Mouse (Mus musculus) adrenal gland, postnatal 25 days (tissue): ENCODE results near the gene Plxna1. TPM values are rescaled to one million over a fixed set of nuclear protein-coding genes. Genes with fewer than 3 reads are reported as not detected.
A peak's percentile ranks its signal among the peaks of the same experiment; 100 is the strongest.

Source experiments
- DNase-seq: peaks from one replicate; pipeline ENCODE4 v3.0.0; 2021; ENCODE audit warnings: mixed read lengths
- long read RNA-seq: library from polyadenylated mRNA; stranded (forward); transcript quantifications from one replicate; pipeline ENCODE4 v2.0.0, GENCODE M21; 2021
- total RNA-seq: library from RNA; stranded (reverse); gene quantifications from 2 replicates; pipeline ENCODE4 v1.2.3, GENCODE M21; 2021

Plxna1 gene
- 137 and 164 TPM in 2 replicates for total RNA-seq
- long read RNA-seq, partial matches to known transcripts = 2 of 16 reads
- long read RNA-seq, other reads (novel, unspliced or antisense) = 14 of 16 reads

DNA sequence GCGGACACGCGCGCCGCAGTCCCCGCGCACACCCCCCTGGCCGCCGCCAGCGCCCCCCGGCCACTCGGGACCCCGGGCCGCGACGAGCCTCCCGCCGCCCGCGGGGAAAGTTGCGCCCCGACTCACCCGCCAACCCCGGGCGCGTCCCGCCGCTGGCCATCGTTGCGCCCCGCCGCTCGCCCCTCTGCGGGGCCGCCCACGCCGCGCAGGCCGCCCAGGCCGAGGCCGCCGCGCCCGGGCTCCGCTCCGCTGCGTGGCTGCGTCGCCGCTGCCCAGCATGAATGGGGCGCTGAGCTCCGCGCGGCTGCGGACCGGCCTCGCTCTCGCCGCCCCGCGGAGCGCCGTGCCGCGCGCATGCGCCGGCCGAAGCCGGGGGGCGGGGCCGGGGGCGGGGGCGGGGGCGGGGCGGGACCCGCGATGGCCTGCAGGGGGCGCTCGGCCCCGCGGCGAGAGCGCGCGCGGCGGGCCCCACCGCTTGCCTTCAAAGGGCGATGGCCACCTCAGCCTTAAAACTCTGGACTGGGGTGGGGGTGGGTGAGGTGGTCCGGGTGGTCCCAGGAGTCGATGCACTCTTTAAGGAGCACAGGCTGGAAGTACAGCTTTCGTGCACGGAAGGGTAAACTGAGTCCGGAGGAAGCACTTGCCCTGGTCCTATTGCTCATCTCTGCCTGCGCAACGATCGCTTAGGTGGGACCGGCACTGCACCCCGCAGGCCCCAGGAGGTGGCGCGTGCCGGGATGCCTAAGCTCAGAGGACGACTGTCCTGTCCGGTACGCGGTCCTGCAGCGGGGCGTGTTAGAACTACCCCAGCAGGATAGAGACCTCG lies at the start of gene Plxna1:
Plxna1 (minus strand) TSS at position 340 of the 826 bp plus-strand sequence.
- peak; percentile 72 for DNase-seq

DNA sequence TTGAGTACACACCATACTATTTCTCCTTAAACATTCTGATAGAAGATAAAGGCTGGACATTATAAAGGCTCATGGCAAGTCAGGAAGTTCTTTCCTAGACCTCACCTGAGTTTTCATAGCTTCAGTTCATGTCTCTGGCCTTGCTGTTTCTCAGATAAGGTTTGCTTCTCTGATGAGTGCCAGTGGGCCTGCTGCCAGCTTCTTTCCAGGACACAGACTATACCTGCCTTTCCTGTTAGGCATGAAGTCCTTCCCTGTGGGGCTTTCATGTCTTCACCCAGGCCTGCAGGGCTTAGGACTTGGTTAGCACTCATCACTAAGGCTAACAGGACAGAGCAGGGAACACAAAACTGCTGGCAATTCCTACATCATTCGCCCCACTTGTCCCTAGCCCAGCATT lies 46.6 kb upstream of the Plxna1 start:
- DNase-seq = peak; percentile 18

DNA sequence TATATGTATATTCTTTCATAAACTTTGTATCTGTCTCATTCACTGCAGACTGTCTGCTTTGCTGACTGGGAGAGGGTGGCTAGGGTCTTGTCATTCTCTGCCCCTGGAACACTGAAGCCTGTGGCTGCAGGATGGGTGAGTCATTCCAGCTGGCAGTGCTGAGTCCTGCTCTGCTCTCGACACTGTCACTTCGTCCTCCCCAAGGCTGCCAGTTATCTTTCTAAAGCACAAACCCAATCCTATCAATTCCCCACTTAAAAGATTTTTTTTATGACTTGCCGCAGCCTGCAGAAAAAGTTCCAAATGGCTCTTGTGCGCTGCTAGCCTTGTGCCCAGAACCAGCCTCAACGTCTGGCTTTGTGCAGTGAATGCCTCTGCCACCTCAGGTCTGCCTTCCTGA lies 45.8 kb upstream of the Plxna1 start:
- DNase-seq = peak; percentile 39

DNA sequence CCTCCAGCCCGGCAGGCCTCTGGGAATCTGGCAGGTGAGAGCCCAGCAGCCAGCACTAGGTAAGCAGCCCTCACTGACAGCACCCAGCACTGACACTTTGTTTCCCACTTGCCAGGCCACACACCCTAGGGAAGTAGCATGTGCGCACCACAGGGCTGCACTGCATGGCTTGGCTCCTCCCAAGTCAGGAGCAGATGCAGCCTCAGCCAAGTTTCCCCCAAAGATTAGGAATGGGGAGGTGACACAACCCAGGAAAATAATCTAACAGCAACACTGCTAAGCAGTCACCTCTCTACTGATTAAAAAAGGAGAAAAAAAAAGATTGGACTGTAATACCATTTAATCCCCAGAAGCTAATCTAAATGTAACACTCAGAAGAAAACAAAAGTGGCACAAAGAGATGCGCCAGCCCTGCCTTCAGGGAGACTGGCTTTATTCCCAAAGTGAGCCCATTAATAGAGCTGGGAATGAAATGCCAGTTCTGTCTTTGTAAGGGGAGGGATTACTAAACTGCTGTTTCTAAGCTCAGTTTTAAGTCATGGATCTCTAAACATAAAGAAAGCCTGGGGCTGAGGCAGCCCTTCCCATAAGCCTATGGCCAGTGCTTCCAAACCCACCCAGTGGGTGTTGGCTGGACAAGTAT lies 44.9 kb upstream of the Plxna1 start:
- no peak for DNase-seq

DNA sequence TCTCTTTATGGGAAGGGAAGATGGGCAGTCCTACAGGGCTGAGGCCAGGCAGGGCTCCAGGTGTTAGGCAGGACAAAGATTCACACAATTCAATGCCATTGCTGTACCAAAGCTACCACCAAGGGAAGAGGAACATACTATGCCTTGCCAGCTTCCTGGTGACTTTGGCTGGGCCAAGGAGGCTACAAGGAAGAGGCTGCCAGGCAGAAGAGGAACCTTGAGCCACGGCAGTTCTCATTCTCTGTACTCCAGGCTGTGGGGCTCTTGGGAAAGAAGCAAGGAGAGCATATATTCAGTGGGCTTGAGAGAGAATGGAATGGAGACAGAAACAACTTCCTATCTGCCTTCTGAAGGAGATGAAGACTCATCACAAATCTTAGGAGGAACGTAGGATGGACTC lies 42.5 kb upstream of the Plxna1 start:
- DNase-seq = no peak

DNA sequence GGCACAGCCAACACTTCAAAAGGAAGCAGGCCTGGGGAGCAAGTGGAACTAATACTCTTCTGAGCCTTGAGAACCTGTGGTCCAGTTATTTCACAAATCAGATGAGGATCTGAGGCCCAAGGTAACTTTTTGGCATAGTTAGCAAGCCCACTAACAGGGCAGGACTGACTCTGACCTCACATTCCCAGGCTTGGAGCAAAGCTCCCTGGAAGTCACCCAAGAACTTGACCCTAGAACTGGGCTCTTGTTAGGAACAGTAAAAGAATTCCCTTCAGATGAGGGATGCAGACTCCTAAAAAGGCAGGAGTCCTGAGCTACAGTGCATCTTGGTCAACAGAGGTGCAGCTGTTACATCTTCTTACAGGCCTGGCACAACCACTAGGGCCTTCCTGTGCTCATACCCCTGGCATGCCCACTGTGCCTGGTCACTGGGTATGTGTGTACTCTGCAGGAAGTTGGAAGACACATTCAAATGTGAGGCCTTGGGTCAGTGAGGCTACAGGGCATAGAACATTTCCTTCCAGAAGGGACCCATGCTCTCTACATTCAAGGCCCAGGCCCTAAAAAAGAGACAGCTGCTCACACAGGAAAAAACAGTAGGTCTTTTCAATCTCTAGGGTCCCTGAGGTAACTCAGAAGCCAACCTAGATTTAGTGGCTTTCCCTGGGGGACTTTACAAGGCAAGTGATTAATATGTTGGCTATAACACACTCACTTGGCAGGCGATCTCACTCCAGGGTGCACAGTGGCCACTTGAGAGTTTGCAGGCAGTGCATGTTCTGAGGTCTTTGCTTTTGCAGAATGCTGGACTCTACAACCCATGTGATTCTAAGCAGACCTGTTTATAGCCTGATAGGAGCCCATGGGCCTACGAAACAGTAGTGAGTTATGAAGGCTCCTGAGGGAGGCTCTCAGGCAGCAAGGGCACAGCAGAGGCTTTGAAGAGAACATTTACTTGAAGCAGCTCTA lies 41.1 kb upstream of the Plxna1 start:
- no peak for DNase-seq

DNA sequence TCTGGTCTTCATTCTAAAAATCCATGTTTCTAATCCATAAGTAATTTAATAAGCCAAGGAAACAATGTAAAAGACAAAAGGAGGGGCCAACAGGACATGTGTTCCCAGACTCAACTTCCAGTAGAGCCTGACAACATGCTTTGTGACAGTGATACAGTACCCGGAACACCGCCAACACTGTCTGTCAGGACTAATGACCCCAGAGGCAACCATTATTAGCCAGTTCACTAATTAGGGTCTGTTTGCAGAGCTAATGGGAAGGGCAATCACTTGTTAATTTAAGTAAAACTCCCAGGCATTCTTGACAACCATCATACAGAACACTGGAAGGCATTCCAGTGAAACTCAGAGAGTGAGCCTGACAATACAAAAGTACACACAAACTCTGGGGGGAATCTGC lies 40.0 kb upstream of the Plxna1 start:
- DNase-seq = no peak

DNA sequence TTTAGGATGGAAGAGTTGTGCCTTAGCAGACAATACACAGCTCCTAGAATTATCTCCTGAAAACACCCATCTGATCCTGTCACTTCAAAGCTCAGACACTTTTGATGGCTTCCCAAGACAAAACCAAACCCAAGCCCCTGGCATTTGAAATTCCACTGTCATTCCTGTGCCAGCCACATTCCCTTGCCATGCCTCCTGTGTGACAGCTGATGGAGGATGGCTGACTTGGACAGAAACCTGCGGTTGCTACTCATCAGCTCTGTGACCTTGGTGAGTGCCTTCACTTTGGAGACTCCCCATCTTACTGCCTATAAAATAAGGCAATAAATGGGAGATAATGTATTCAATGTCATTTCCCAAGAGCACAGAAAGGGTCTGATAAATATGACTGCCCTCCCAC lies 37.1 kb upstream of the Plxna1 start:
- DNase-seq = no peak

DNA sequence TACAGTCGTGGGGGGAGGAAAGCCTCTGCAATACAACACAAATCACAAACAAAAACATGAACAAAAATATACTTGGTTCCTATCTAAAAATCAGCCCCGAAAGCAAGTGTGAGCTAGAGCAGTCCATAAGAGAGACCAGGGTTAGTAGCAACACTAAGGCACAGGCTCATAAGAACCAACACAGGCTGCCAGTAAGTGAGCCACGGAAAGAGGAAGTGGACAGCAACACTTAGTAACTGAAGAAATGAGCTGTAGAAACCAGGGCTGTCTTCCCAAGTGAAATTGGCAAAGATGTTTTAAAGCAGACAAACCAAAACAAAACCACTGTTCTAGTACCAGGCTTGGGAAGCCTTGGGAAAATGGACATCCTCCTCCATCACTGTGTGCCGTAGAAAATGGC lies 35.5 kb upstream of the Plxna1 start:
- DNase-seq = no peak

DNA sequence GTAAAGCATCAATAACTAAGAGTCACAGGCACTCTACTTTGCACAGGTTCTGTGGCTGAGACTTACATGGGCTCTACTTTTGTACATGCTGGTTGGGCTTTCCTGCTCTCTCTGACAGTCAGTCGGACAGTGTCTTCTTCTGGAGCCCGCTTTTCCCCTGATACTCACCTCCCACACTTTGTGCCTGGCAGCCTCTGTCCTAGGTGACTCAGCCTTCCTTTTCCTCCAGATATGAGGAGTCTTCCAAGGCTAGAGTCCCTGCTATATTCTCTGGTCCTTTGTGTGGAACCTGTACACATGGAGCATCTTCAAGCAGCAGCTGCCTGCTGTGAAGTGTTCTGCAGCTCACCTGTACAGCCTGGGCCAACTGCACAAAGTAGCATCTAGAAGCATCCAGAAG lies 31.4 kb upstream of the Plxna1 start:
- DNase-seq = no peak

DNA sequence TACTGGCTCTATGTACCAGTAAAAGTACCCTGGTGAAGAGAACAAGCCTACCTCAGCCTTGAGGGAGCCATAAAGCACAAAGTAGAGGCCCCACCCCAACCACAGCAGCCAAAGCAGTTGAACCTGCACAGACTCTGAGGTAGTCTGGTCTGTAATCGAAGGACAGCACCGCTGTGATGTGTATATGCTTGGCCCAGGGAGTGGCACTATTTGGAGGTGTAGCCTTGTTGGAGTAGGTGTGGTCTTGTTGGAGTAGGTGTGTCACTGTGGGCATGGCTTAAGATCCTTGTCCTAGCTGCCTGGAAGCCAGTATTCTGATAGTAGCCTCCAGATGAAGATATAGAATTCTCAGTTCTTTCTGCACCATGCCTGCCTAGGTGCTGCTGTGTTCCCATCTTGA lies 29.8 kb upstream of the Plxna1 start:
- no peak for DNase-seq

DNA sequence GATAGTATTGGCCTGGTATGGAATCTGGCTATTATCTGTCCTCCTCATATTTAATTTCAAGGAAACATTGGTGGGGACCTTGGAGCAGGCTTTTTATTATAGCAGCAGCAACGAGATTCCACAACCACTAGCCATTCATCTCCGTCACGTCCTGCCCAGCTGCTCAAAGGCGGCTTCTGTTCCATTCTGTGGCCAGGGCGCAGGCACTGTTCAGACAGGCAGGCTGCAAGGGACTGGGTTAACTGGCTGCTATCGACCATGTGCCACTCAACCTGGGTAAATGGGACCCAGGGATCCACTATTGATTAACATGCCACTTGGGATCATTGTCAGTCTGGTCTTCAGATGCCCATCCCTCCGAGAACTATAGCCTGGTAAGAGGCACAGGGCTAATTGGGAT lies 27.4 kb upstream of the Plxna1 start:
- no peak for DNase-seq

DNA sequence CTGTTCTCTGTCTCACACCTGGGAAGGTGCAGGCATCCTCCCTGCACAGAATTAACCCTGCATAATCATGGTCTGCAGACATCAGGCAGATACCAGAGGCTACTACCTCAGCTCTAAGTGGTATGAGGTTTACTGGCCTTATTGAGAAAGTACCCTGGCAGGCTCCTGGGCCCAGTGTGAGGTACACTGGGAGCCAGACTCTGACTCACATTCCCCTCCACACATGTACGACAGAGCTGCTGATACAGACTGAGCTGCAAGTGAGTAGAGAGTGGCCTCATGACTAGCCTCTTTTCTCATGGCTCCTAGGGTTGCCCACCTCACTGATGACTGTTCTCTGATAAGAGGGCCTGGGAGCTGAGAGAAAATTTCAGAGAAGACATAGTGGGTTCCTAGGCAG lies 24.5 kb upstream of the Plxna1 start:
- no peak for DNase-seq

DNA sequence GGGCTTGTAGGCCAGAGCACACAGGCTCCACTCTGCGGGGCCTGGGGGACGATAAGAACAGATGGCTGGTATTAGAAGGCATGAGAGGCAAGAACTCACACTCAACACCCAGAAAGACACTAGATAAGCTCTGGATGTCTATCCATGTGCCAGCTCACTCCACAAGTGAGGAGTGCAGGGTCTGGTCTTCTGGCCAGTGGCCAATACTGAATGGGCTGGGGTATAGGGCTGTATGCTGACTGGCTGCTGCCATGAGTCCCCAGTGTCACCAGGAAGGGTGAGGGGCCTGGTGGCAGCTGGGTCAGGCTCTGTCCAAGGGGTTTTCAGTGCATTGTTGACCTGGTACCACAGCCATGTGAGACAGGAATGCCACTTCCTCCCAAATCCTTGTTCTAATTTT lies 22.3 kb upstream of the Plxna1 start:
- DNase-seq = no peak

DNA sequence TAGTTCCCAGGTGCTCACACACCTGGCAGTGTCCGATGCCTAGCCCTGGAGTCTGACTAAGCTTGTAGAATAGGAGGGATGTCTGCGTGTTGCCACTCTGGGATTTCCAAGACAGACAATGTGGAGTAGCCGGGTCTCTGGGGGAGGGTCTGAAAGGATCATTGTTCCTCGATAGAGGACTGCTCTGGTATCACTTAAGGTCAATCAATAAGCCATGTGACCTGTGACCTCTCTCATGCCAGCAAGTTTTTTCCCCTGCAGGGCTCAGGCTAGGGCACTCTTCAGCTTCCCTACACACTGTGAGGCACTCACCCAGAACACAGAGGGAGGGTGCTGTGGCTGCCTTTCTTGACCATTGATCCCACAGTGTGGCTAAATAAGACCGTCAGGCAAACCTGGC lies 19.4 kb upstream of the Plxna1 start:
- DNase-seq = no peak

DNA sequence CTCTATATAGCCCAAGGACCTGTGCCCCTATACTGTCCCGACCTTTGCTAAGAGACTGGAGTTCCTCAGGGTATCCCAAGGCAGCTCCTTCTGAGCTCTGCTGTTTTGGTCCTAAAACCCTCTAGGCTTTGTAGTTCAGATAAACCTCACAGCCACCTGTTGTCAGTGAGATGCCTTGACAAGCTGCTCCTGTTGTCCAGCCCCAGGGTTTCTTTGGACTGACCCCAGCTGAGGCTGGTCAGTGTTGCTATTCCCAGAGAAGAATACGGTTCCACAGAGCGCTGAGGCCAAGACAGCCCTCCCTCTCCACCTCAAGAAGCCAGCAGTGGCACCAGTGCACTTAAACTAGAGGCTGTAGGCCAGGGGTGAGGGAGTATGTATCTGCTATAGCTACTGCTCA lies 18.8 kb upstream of the Plxna1 start:
- DNase-seq = no peak

DNA sequence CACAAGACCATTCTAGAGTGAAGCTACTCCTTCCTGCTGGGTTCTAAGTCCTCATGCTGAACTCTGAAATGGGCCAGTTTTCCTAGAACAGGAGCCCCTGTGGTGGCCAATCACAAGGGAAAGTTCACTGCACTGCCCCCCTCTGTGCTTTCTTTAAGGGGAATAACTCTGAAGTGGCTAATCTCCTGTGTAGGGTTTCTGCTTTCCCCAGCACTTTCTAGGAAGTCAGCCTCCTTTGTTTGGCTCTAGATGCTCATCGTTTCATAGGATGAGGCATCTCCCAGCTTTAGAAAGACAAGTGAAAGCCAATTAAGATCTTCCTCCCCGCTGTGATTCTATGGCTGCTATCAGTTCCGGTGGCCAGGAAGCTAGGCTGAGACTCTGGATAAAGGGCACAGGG lies 18.3 kb upstream of the Plxna1 start:
- no peak for DNase-seq

DNA sequence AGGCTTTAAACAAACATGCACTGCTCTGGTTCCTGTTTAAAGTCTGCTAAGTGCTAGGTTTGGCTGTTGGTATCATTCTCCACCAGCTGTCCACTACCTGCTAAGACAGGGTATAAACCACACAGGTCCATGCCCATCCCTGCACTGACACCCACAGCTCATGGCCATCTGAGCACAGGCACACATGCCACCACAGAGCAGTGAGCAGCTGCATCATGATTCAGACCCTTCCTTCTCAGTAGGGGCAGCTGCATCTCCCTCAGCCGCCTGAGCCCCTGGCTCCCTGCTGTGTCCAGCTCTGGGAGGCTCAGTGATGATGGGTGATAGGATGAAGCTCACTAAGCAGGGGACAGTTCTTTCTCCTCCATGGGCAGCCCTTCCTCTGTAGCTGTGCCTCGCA lies 15.8 kb upstream of the Plxna1 start:
- no peak for DNase-seq

DNA sequence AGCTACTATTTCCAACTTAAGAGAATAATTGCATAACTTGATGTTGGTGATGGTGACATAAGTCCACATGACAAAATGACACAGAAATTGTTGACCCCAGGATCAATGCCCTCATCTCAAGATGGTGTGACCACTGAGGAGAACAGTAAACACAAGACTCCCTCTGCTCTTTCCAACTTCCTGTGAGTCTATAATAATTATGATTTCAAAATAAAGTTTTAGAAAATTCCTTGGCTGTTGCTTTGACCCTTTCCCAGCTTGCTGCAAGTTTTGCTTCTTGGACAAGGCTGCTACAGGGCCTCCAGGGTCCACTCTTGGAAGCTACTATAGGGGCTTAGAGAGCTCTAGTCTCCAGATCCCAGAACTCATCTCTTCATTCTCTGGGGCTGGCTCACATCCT lies 6.4 kb upstream of the Plxna1 start:
- DNase-seq = no peak

DNA sequence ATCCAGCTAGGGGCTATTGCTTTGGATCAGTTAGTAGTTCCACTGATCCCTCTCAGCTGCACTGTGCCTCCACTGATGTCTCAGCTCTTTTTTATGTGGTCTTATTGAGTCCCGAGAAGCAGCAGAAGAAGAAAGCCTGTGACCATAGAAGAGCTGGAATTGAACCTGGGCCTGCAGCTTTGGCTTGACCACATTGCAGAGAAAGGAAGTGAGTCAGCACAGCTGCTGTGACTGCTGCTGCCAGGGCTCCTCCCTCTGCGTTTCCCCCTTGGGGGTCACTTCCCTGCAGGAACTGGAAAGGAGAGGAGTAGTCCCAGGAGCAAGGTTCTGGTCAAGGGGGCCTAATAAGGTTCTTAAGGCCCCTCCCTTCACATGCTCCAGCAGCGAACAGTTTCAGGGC lies 1.9 kb upstream of the Plxna1 start:
- no peak for DNase-seq

DNA sequence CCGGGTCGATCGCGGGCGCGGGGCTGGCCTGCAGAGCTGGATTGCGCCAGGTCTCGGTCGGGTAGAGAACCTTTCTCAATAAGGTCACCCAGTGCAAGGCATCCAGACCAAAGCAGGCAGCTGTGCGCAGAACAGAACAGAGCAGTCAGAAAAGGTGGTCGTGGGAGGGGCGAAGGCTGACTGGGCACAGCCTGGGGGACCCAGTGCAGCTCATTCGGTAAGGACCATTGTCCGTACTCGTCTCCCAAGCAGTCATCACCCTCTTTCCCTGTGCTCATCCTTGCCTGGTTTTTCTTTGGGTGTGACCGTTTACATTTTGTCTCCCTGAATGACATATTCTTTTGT lies 659 bp upstream of the Plxna1 start:
- no peak for DNase-seq

DNA sequence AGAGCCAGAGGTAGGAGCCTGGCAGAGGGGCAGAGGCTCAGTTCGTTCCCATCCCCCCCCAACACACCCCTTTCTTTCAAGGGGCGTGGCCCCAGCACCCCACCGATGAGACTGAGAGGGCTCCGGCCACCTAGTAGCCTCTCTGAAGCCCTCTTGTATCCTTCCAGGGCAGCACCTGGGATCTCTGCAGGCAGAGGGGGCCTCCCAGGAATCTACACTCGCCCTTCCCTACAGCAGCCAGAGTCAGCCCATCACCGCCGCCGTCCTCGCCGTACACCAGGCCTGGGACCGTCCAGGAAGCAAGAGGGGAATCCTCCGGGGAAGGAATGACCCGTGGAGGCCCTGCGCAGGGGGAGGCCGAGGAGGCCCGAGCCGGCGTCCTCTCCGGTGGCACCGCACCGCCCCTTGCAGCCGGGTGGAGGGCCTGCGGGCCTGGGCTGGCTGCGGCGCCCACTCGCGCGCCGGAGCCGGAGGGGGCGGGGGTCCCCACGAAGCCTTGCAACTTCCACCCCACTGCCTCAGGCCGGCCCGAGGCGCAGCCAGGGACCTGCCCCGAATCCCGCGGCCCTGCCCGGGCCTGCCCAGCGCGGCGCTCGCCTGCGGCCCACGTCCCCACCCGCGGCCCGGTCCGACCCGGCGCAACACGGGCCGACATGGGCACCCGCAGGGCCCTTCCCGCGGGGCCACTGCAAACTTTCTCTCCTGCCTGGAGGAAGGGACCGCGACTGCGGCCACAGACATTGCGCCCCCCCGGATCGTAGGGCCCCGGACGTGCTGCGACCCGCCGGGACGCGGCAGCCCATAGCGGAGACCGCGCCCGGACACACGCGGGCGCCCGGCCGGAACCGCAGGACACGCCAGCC lies 771 bp downstream of the Plxna1 start:
- DNase-seq = peak; percentile 64
